Mouse (Mus musculus): Measurements from ENCODE around the gene Ttc23.

- TF ChIP-seq POLR2A (IDR thresholded peaks at IDR 0.05; ENCODE audit: insufficient read length, low read depth) (no peak), TCF12 (IDR thresholded peaks at IDR 0.05; ENCODE audit: insufficient read depth, poor library complexity, severe bottlenecking) (no peak), MYOG (IDR thresholded peaks at IDR 0.05; ENCODE audit: control insufficient read depth in 1 of 3, insufficient read depth in 1 of 3, insufficient read length in 2 of 3, low read depth in 2 of 3) (no peak), POLR2AphosphoS2 (IDR thresholded peaks at IDR 0.05; ENCODE audit: insufficient read length, low read depth) (no peak), E2F4 (IDR thresholded peaks at IDR 0.05; ENCODE audit: insufficient read depth) (no peak), TCF3 (IDR thresholded peaks at IDR 0.05; ENCODE audit: insufficient read length, low read depth) (no peak), CEBPB (IDR thresholded peaks at IDR 0.05; ENCODE audit: insufficient read depth, poor library complexity, severe bottlenecking) (no peak), USF1 (IDR thresholded peaks at IDR 0.05; ENCODE audit: low read depth) (no peak), MAX (IDR thresholded peaks at IDR 0.05; ENCODE audit: low read depth) (no peak)
These were observed 5.0 kb downstream of the Ttc23 start for GRCm38 (mm10) chr7:67652211-67652610.

Data from myocyte (in vitro differentiated cells).